Mouse (Mus musculus): ENCODE data around the gene Dhrs1.

DNA sequence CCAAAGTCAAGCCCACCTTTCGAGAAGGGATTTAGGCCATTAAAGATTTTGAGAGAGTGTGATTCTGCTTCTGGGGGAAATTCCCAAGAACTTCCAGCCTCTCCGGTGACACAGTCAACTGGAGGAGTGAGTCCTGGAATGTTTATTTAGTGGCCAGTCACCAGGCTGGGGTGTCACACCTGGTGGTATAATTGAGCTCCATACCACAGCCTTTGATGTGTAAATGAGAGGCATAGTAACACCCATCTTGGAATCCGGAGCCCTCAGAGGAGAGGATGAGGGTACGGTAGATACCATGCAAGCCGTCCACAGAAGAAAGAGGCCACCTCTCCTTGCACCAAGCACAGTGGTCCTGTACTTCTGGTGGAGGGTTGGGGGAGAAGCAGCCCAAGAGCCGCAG, 42.7 kb downstream of the Dhrs1 start:
- TF ChIP-seq CTCF (IDR thresholded peaks at IDR 0.05; ENCODE audit: borderline replicate concordance, control insufficient read depth, extremely low read depth, insufficient read depth, low read length, poor library complexity), result no peak
- TF ChIP-seq POLR2A (IDR thresholded peaks at IDR 0.05; ENCODE audit: control insufficient read depth, extremely low read depth, insufficient read depth, low read length, poor library complexity), result no peak
